Mouse (Mus musculus): ENCODE measurements around the gene Man2b1. TPM values are rescaled to one million over a fixed set of nuclear protein-coding genes. Genes with fewer than 3 reads are reported as not detected.
"Not testable (repeated sequence)": the region's sequence is repeated elsewhere in the genome, so short reads cannot be mapped to it uniquely, and the experiment has no call there.

Gene Man2b1
- polyA plus RNA-seq, 1 experiment from 2014 or later: 40.1 TPM

GRCm38 (mm10) chr8:85095566-85095965 lies 12.5 kb downstream of the Man2b1 start:
- peaks cover 46% of the 10 kb centered on the region; the same call in 1 of the 2 replicates for H3K36me3 ChIP-seq
- H3K27me3 ChIP-seq: no peaks in the 10 kb centered on the region
- 88% methylated on average over 7 of the region's 7 CpGs for WGBS
- no peaks in the 10 kb centered on the region for H3K4me1 ChIP-seq
- no peaks in the 10 kb centered on the region for H3K9me3 ChIP-seq
- H3K9ac ChIP-seq: no peak overlapping the region
- no peak overlapping the region for H3K27ac ChIP-seq
- no peak overlapping the region for H3K4me2 ChIP-seq
- H3K4me3 ChIP-seq: no peak overlapping the region
- ATAC-seq (ENCODE audit: borderline replicate concordance, extremely low read depth, low FRiP score, low TSS enrichment): no peak

GRCm38 (mm10) chr8:85096196-85096595 lies 13.1 kb downstream of the Man2b1 start:
- Histone ChIP-seq H3K4me3 (no peak overlapping the region), H3K4me1 (no peaks in the 10 kb centered on the region), H3K4me2 (no peak overlapping the region), H3K9me3 (no peaks in the 10 kb centered on the region), H3K36me3 (peaks cover 43% of the 10 kb centered on the region; the same call in 1 of the 2 replicates), H3K27me3 (no peaks in the 10 kb centered on the region), H3K9ac (no peak overlapping the region), H3K27ac (no peak overlapping the region)
- no peak for ATAC-seq (ENCODE audit: borderline replicate concordance, extremely low read depth, low FRiP score, low TSS enrichment)
- 89% methylated on average over 16 of the region's 16 CpGs for WGBS

- no peak overlapping the region for H3K9ac ChIP-seq
- H3K4me1 ChIP-seq: no peaks in the 10 kb centered on the region
- H3K27me3 ChIP-seq: no peaks in the 10 kb centered on the region
- H3K36me3 ChIP-seq: peaks cover 43% of the 10 kb centered on the region; the same call in 1 of the 2 replicates
- no peak overlapping the region for H3K4me3 ChIP-seq
- H3K4me2 ChIP-seq: no peak overlapping the region
- no peak overlapping the region for H3K27ac ChIP-seq
- no peak for ATAC-seq (ENCODE audit: borderline replicate concordance, extremely low read depth, low FRiP score, low TSS enrichment)
- 72% methylated on average over 4 of the region's 4 CpGs for WGBS
- no peaks in the 10 kb centered on the region for H3K9me3 ChIP-seq
Observed at GRCm38 (mm10) chr8:85096850-85097249, 13.8 kb downstream of the Man2b1 start.

- H3K27me3 ChIP-seq: no peaks in the 10 kb centered on the region
- peaks cover 28% of the 10 kb centered on the region; the same call in 1 of the 2 replicates for H3K36me3 ChIP-seq
- H3K4me3 ChIP-seq: no peak overlapping the region
- no peaks in the 10 kb centered on the region for H3K9me3 ChIP-seq
- H3K4me2 ChIP-seq: no peak overlapping the region
- no peak for ATAC-seq (ENCODE audit: borderline replicate concordance, extremely low read depth, low FRiP score, low TSS enrichment)
- H3K9ac ChIP-seq: no peak overlapping the region
- H3K27ac ChIP-seq: no peak overlapping the region
- 79% methylated on average over 4 of the region's 4 CpGs for WGBS
- H3K4me1 ChIP-seq: no peaks in the 10 kb centered on the region
Observed at GRCm38 (mm10) chr8:85100076-85100665, 17.1 kb downstream of the Man2b1 start.

- no peaks in the 10 kb centered on the region; the same call in 1 of the 2 replicates for H3K4me1 ChIP-seq
- WGBS: 95% methylated on average over 10 of the region's 10 CpGs
Observed at GRCm38 (mm10) chr8:85113241-85113640, 30.2 kb downstream of the Man2b1 start.

GRCm38 (mm10) chr8:85115501-85115900 lies 32.4 kb downstream of the Man2b1 start:
- Histone ChIP-seq H3K27me3 (no peaks in the 10 kb centered on the region), H3K27ac (no peak overlapping the region), H3K4me3 (no peak overlapping the region), H3K4me2 (no peak overlapping the region), H3K4me1 (peaks cover 7% of the 10 kb centered on the region; the same call in 1 of the 2 replicates), H3K9ac (no peak overlapping the region), H3K9me3 (no peaks in the 10 kb centered on the region), H3K36me3 (peaks cover 18% of the 10 kb centered on the region)
- 81% methylated on average over 4 of the region's 4 CpGs for WGBS
- ATAC-seq (ENCODE audit: borderline replicate concordance, extremely low read depth, low FRiP score, low TSS enrichment): no peak

More at GRCm38 (mm10) chr8:85113241-85113640, 30.2 kb downstream of the Man2b1 start:
- Histone ChIP-seq H3K27ac (no peak overlapping the region), H3K27me3 (no peaks in the 10 kb centered on the region), H3K36me3 (peaks cover 34% of the 10 kb centered on the region), H3K9me3 (no peaks in the 10 kb centered on the region), H3K9ac (no peak overlapping the region), H3K4me2 (no peak overlapping the region), H3K4me3 (no peak overlapping the region)
- ATAC-seq (ENCODE audit: borderline replicate concordance, extremely low read depth, low FRiP score, low TSS enrichment): no peak

GRCm38 (mm10) chr8:85116984-85117383 lies 33.9 kb downstream of the Man2b1 start:
- no peak overlapping the region for H3K27ac ChIP-seq
- no peak overlapping the region for H3K4me2 ChIP-seq
- H3K9me3 ChIP-seq: no peaks in the 10 kb centered on the region
- no peak overlapping the region for H3K4me3 ChIP-seq
- H3K4me1 ChIP-seq: peaks cover 7% of the 10 kb centered on the region; the same call in 1 of the 2 replicates
- no peak overlapping the region for H3K9ac ChIP-seq
- H3K27me3 ChIP-seq: no peaks in the 10 kb centered on the region
- 60% methylated on average over 7 of the region's 7 CpGs for WGBS
- H3K36me3 ChIP-seq: peaks cover 4% of the 10 kb centered on the region; the same call in 1 of the 2 replicates
- ATAC-seq (ENCODE audit: borderline replicate concordance, extremely low read depth, low FRiP score, low TSS enrichment): no peak

- Histone ChIP-seq H3K4me1 (peaks cover 7% of the 10 kb centered on the region; the same call in 1 of the 2 replicates), H3K4me3 (peak overlapping the region; percentile 67), H3K9me3 (no peaks in the 10 kb centered on the region), H3K4me2 (peak overlapping the region; percentile 82), H3K9ac (peak overlapping the region; percentile 60), H3K36me3 (no peaks in the 10 kb centered on the region), H3K27ac (peak overlapping the region; percentile 80), H3K27me3 (no peaks in the 10 kb centered on the region)
- peak; percentile 87 for ATAC-seq (ENCODE audit: borderline replicate concordance, extremely low read depth, low FRiP score, low TSS enrichment)
- 5% methylated on average over 37 of the region's 37 CpGs for WGBS
Observed at GRCm38 (mm10) chr8:85119052-85119981, 36.2 kb downstream of the Man2b1 start.

GRCm38 (mm10) chr8:85120251-85120650 lies 37.2 kb downstream of the Man2b1 start:
- not testable (repeated sequence) for H3K4me1 ChIP-seq; H3K4me3 ChIP-seq; H3K27ac ChIP-seq; H3K9ac ChIP-seq; H3K4me2 ChIP-seq; H3K36me3 ChIP-seq; H3K9me3 ChIP-seq; ATAC-seq (ENCODE audit: borderline replicate concordance, extremely low read depth, low FRiP score, low TSS enrichment); H3K27me3 ChIP-seq
- WGBS: 69% methylated on average over 5 of the region's 5 CpGs

- Histone ChIP-seq H3K4me3 (no peak within 1 kb of the TSS), H3K4me1 (peaks cover 7% of the 10 kb centered on the region; the same call in 1 of the 2 replicates), H3K9me3 (no peaks in the 10 kb centered on the region), H3K36me3 (no peaks in the 10 kb centered on the region), H3K27ac (no peak within 1 kb of the TSS), H3K27me3 (no peaks in the 10 kb centered on the region), H3K4me2 (no peak within 1 kb of the TSS), H3K9ac (no peak within 1 kb of the TSS)
- ATAC-seq (ENCODE audit: borderline replicate concordance, extremely low read depth, low FRiP score, low TSS enrichment): no peak
- WGBS: 73% methylated on average over 3 of the region's 3 CpGs
Observed at GRCm38 (mm10) chr8:85122995-85123394, 39.9 kb downstream of the Man2b1 start, which contains the start of gene Zfp791. TSS of gene Zfp791 (minus strand) at chr8:85123095.

- Histone ChIP-seq H3K9ac (no peak overlapping the region), H3K4me1 (peaks cover 5% of the 10 kb centered on the region; the same call in 1 of the 2 replicates), H3K4me2 (no peak overlapping the region), H3K27ac (no peak overlapping the region), H3K36me3 (no peaks in the 10 kb centered on the region), H3K27me3 (no peaks in the 10 kb centered on the region), H3K4me3 (no peak overlapping the region), H3K9me3 (no peaks in the 10 kb centered on the region)
- ATAC-seq (ENCODE audit: borderline replicate concordance, extremely low read depth, low FRiP score, low TSS enrichment): no peak
- WGBS: 84% methylated on average over 8 of the region's 8 CpGs
Observed at GRCm38 (mm10) chr8:85123691-85124090, 40.6 kb downstream of the Man2b1 start.

GRCm38 (mm10) chr8:85132335-85132734 lies 49.3 kb downstream of the Man2b1 start:
- Histone ChIP-seq H3K9ac (no peak overlapping the region; the same call in 1 of the 2 replicates), H3K27me3 (no peaks in the 10 kb centered on the region), H3K4me2 (no peak overlapping the region), H3K4me1 (no peaks in the 10 kb centered on the region), H3K9me3 (no peaks in the 10 kb centered on the region), H3K27ac (no peak overlapping the region), H3K4me3 (no peak overlapping the region), H3K36me3 (no peaks in the 10 kb centered on the region)
- ATAC-seq (ENCODE audit: borderline replicate concordance, extremely low read depth, low FRiP score, low TSS enrichment): no peak
- 64% methylated on average over 1 of the region's 1 CpGs for WGBS

Measured in lung, embryonic 15.5 days (tissue).